Mouse (Mus musculus) liver, adult 2 months (tissue): Measurements from ENCODE around the gene Mobp.

ENCODE experiments used
- CTCF ChIP-seq: fragments of 200-500 bp; IDR thresholded peaks from 2 replicates; pipeline ENCODE4 v1.5.1; 2011; ENCODE audit warnings: low read depth, low read length, control low read depth
- POLR2A ChIP-seq: fragments of 200-500 bp; IDR thresholded peaks from 2 replicates; pipeline ENCODE4 v1.6.1; 2011; ENCODE audit warnings: low read length, control low read depth; ENCODE audit not compliant: insufficient read depth; ENCODE audit errors: extremely low read depth

DNA sequence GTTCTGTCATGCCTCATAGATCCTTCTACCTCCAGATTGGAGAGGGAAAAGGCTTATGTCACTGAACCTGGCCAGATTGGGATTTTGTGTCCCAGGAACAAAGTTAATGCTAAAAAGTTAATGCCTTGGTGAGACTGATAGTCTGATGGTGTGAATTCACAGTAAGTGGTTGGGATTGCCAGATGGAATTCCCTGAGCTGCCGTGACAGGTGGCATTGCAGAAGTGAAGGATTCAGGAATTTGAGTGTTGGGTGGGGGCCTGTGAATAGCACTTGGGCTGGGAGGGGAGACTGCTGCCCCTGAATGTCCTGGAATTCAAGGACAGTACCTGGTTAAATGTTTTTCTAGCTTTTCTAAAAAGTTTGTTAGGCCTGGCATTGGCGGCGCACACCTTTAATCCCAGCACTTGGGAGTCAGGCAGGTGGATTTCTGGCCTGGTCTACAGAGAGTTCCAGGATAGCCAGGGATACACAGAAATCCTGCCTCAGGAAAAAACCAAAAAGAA is 17.7 kb upstream of the Mobp start:
- TF ChIP-seq POLR2A (no peak), CTCF (no peak)
